Comparison of ENCODE assay signal across 26 mouse cellular contexts in genomic region chr11:85660304-85660703, GRCm38 (mm10).
"Had no signal": no experiment of that assay in that cellular context is flagged by ENCODE, and none has a peak within 500 bp of the region (broad histone marks: within the 10 kb centered on the region; RNA-seq: fewer than 3 reads in every experiment).

No protein-coding gene starts in this region.

- H3K36me3 ChIP-seq: embryonic facial prominence, embryonic 10.5 days; embryonic facial prominence, embryonic 12.5 days; embryonic facial prominence, embryonic 13.5 days; embryonic facial prominence, embryonic 15.5 days; forebrain, embryonic 10.5 days; forebrain, embryonic 12.5 days; forebrain, embryonic 15.5 days had no signal

- H3K27ac ChIP-seq: embryonic facial prominence, embryonic 10.5 days; embryonic facial prominence, embryonic 12.5 days; embryonic facial prominence, embryonic 13.5 days; embryonic facial prominence, embryonic 15.5 days; forebrain, embryonic 10.5 days; forebrain, embryonic 12.5 days; forebrain, embryonic 13.5 days; forebrain, embryonic 15.5 days; gastrocnemius, adult 2 months; heart, adult 2 months had no signal

- H3K4me1 ChIP-seq: embryonic facial prominence, embryonic 15.5 days; forebrain, embryonic 12.5 days; forebrain, embryonic 13.5 days; forebrain, embryonic 15.5 days had no signal

- H3K9ac ChIP-seq: embryonic facial prominence, embryonic 12.5 days; embryonic facial prominence, embryonic 13.5 days; embryonic facial prominence, embryonic 15.5 days; forebrain, embryonic 12.5 days; forebrain, embryonic 13.5 days; forebrain, embryonic 15.5 days; forebrain, postnatal 0 days had no signal

- DNase-seq: cerebellum, adult 9-10 months; cerebellum, adult 9-11 months; cerebellum, postnatal 10 days; cerebellum, postnatal 14 days; cerebellum, postnatal 25 days; cerebellum, postnatal 36 days; embryo, embryonic 11 days; forebrain, postnatal 0 days; gastrocnemius, adult 2 months; gastrocnemius, postnatal 10 days; gastrocnemius, postnatal 14 days; gastrocnemius, postnatal 25 days; gastrocnemius, postnatal 36 days; heart, adult 18-20 months; heart, adult 2 months had no signal

- ATAC-seq: forebrain, embryonic 13.5 days; forebrain, embryonic 14.5 days; forebrain, embryonic 15.5 days; forebrain, embryonic 16.5 days; forebrain, postnatal 0 days had no signal

- H3K9me3 ChIP-seq: embryonic facial prominence, embryonic 10.5 days; embryonic facial prominence, embryonic 12.5 days; embryonic facial prominence, embryonic 13.5 days; embryonic facial prominence, embryonic 15.5 days; forebrain, embryonic 10.5 days; forebrain, embryonic 12.5 days; forebrain, embryonic 13.5 days; forebrain, embryonic 15.5 days had no signal

- H3K27me3 ChIP-seq: embryonic facial prominence, embryonic 12.5 days; embryonic facial prominence, embryonic 13.5 days; embryonic facial prominence, embryonic 15.5 days; forebrain, embryonic 12.5 days; forebrain, embryonic 13.5 days; forebrain, embryonic 15.5 days had no signal

- H3K4me3 ChIP-seq: embryonic facial prominence, embryonic 10.5 days; embryonic facial prominence, embryonic 12.5 days; embryonic facial prominence, embryonic 13.5 days; embryonic facial prominence, embryonic 15.5 days; erythroblast, embryonic 14.5 days; forebrain, embryonic 10.5 days; forebrain, embryonic 12.5 days; forebrain, embryonic 13.5 days; forebrain, embryonic 15.5 days; gastrocnemius, adult 2 months; heart, adult 2 months had no signal
